Mouse (Mus musculus) ovary, adult 18-20 months (tissue): ENCODE data around the gene Dab2ip.
A peak's percentile ranks its signal among the peaks of the same experiment; 100 is the strongest.

Source experiments
- DNase-seq: peaks from one replicate; pipeline ENCODE4 v3.0.0; 2022; ENCODE audit warnings: low spot score, mixed read lengths

The Dab2ip gene

DNA sequence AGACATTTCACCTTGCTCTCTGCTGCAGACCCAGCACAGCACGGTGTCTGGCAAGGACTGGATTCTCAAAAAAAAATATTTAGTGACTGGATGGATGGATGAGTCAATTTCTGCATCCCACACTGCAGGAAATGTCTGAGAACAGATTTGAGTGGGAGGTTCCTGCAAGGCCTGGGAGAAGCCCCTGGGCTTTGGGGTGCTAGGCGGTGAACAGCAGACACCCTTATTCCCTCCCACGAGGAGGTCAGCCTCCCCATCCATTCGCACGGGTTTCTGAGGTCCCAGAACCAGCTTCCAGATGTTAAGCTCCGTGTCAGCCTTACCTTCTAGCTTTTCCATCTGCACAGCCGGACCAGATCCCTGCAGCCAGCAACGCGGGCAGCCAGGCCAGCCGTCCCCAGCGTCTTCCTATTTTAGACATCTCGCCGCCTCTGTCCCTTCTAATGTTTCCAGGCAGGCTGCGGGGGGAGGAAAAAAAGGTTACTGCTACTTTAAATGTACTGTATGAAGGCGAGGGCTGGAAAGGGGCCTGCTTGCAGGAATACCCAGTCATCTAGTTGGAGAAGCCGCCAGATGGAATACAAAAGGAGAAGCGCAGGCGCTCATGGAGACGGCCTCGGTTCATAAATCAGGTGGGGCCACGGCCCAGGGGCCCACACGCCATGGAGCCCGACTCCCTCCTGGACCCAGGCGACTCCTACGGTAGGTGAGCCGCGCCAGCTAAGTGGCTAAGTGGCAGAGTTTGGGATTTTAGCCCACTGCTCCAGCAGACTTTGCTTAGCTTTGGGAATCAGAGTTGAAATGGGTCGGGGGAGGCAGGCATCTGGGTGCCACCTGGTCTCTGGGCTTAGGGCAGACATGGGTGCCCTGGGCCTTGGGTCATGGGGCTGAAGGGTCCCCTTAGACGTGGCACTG is at the start of gene Dab2ip:
Gene Dab2ip, plus strand, starts transcription at position 356 of the 915 bp plus-strand sequence.
- DNase-seq: no peak

DNA sequence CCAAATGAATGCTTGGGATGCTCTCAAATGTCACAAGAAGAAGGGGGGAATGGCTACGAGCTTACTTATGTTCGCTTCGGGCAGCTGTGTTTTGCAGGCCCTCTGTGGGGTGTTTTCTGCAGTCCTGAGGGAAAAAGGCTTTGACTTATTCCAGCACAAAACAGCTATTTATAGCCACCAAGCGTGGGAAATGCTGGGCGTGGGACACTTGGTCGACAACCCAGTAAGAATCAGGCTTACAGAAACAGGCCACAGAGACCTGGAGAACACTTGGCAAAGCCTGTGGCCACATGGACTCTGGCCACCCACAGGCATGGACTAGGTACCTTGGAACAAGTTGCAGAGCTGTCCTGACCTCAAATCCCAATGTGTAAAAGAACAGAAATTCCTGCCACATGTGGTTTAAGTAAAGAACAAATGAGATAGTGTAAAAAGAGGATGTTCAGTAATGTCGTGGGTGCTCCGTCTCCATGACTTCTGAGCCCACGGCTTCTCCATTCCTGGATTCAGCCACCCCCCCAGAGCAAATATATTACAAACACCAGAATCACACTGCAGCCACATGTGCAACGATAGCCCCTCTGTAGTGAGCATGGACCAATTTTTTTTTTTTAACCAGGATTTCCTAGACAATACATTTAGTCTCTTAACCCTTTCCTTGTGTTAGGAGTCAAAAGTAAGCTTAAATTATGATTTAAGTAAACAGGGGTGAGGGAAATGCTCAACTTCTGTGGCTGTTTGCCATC is 49.3 kb upstream of the Dab2ip start:
- DNase-seq: no peak

DNA sequence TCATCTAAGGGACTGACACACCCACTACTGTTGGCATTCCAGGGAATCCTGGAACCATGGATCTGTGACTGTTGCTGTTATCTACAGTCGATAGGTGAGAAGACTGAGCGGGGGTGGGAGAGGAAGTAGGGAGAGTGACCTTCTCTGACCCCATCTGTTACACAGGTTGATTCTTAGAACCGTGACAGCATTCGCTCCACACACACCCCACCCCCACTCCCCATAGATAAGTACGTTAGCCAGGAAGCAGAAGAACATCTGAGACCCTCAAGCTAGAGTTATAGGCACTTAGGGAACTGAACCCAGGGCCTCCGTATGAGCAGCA is 48.8 kb upstream of the Dab2ip start:
- DNase-seq: no peak

- no peak for DNase-seq
Measured at GRCm38 (mm10) chr2:35509888-35510287, 48.2 kb upstream of the Dab2ip start.

- no peak for DNase-seq
Measured at GRCm38 (mm10) chr2:35510920-35511319, 47.1 kb upstream of the Dab2ip start.

DNA sequence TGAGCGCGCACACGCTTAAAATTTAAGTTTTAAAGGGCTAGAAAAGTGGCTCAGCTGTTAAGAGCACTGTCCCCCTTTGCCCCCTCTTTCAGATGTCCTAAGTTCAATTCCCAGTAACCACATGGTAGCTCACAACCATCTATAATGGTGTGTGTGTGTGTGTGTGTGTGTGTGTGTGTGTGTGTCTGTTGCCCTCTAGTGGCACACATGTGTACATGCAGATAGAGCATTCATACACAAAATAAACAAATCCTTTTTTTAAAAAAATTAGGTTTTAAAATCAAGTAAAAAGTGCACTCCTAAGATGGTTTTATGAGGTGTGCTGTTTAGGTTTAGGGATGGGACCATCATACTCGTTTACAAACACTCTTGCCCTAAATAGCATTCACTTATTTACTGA is 45.8 kb upstream of the Dab2ip start:
- no peak for DNase-seq

GRCm38 (mm10) chr2:35514051-35514892 is 43.8 kb upstream of the Dab2ip start:
- peak; percentile 45 for DNase-seq

DNA sequence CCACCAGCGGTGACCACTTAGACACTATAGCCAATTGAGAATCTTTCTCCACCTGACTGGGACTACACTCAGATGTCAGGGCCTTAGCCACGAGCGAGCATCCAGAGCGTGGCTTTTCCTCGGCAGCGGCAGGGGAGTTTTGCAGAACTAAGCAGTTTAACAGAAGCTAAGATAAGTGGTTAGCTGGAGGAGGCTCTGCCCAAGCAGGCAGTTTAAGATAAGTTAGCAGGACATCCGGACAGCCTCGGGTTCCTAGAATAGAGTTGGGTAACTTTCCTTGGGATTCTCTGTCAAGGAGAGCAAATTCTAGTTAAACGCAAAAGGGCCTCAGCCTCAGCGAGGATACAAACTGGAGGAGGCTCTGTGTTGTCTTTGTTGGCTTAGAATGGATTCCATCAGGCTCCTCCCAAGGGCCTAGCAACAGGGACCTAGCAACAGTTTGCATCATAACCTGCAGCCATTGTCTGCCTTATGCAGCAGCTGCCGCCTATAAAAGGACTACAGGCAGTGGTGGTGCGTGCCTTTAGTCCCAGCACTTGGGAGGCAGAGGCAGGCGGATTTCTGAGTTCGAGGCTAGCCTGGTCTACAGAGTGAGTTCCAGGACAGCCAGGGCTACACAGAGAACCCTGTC is 31.3 kb upstream of the Dab2ip start:
- no peak for DNase-seq

DNA sequence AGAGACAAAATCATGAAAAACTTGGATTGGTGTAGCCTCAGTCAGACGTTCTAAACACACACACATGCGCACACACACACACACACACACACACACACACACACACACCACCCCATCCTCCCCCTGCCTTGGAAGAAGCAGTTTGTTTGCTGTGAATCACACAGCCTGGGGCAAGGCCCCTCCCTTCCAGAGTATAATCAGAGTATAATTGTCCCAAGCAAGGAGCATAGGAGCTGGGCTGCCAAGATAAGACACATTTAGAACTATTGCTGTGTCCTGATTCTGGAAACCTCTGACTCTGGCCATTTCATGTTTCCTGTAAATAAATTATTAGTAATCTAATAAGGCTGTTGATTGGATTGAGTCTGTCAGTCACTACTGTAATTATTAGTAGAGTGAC is 29.0 kb upstream of the Dab2ip start:
- DNase-seq: no peak

GRCm38 (mm10) chr2:35529856-35530255 is 28.2 kb upstream of the Dab2ip start:
- DNase-seq: no peak

DNA sequence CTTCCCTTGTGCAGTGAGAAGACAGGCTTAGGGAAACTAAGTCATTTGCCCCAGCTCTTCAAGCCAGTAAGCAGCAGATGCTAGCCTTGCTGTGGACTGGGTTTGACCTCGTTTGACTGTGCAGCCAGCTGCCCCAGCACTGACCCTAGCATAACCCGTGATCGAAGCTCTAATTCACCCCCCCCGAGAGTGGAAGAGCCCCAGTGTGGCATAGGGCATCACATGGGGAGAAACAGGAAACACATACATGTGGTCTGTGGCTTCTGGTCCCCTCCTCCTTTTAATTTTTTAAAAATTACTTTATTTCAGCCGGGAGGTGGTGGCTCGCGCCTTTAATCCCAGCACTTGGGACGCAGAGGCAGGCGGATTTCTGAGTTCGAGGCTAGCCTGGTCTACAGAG is 27.3 kb upstream of the Dab2ip start:
- no peak for DNase-seq

- no peak for DNase-seq
Measured at GRCm38 (mm10) chr2:35533646-35534045, 24.4 kb upstream of the Dab2ip start.

GRCm38 (mm10) chr2:35539276-35539972 is 18.6 kb upstream of the Dab2ip start:
- DNase-seq: peak; percentile 57

- DNase-seq: no peak
Measured at GRCm38 (mm10) chr2:35540798-35541197, 17.3 kb upstream of the Dab2ip start.

DNA sequence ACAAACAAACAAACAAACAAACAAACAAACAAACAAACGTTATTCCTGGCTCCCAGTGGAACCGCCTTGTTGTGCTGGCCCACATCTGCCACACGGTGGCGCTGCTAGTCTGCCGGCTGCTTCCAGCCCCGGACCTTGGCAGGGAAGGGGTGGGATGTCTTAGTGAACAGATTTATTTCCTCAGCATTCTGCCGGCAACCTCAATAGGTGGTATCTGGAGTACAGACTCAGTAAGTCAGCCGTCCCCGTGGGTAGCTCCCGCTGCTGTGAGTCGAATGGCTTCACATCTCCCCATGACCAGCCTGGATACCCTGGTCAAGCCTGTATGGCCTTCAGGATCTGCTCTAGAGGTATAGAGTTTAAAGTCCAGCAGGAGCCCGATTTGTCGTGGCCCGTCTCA is 13.3 kb upstream of the Dab2ip start:
- DNase-seq: no peak

DNA sequence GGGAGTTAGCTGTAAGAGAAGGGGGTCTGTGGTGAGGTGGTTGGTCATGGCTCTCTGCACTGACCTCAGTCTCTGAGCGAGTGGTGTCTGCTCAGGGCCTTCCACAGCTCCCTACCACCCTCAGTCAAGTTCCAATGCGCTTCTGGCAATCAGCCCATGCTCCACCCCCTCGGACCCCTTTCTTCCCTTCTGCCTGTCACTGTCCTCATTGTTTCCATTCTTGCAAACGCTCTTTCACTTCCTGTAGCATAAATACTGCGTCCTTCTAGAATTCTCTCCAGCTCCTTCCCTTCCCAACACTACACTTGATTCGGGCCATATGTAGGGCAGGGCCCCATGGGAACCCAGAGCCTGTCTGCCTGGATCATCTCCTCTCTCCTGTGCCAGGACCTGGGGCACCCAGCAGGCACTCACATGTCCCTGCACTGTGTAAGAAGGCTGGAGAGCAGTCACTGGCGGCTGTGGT is 12.9 kb upstream of the Dab2ip start:
- no peak for DNase-seq

DNA sequence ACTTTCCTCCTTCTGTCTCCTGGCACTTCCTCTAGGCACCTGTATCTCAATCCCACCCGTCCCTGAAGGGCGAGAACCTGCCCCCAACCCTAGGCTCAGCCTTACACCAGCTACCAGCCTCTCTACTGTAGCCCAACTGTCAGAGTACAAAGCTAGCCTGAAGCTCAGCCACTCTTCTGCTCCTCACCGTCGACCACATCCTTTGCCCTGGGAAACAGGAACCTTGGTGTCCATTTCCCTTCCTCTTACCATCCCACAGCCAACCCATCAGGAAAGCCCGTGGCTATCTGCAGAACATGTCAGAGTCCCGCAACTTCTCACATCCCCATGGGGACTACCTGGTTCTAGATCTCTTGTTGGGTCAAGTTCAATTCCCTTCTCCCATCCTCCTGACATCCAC is 11.6 kb upstream of the Dab2ip start:
- no peak for DNase-seq

- DNase-seq: no peak
Measured at GRCm38 (mm10) chr2:35549191-35549590, 8.9 kb upstream of the Dab2ip start.

DNA sequence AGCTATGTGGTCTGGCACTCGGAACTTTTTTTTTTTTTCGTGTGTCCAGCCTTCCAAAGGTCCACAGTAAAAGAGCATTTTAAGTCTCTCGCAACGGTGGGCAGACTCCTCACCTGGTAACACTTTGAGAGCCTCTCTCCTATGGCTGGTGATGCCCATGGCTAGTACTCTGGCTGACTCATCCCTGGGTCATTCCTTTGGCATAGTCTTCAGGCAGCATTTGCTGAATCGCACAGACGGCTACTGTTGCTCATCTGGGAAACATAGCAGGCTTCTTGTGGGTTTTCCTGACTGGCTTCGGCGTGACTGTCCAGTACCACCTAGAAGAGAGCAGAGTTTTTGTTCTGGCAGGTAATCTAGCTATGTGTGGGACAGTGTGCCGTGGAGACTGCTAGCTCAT is 8.0 kb upstream of the Dab2ip start:
- no peak for DNase-seq

- DNase-seq: no peak
Measured at GRCm38 (mm10) chr2:35556918-35557486, 1.1 kb upstream of the Dab2ip start.
